Mouse (Mus musculus) myocyte (in vitro differentiated cells): Measurements from ENCODE around the gene Hoxd12.

ENCODE experiments used
- CEBPB ChIP-seq: IDR thresholded peaks from 2 replicates; pipeline ENCODE4 v1.6.1; 2011; ENCODE audit warnings: mild to moderate bottlenecking, moderate library complexity; ENCODE audit not compliant: poor library complexity, insufficient read depth, severe bottlenecking
- E2F4 ChIP-seq: IDR thresholded peaks from one replicate; pipeline ENCODE4 v1.6.1; 2011; ENCODE audit warnings: mild to moderate bottlenecking, control low read depth, moderate library complexity; ENCODE audit not compliant: insufficient read depth
- MAX ChIP-seq: IDR thresholded peaks from one replicate; pipeline ENCODE4 v1.6.1; 2011; ENCODE audit warnings: low read depth, mild to moderate bottlenecking, control low read depth
- MYOD1 ChIP-seq, 3 experiments: IDR thresholded peaks; one replicate each; pipeline ENCODE4 v1.6.1; 2011; ENCODE audit warnings: control low read depth in 2 of 3, low read depth in 2 of 3, mild to moderate bottlenecking in 2 of 3, moderate library complexity in 1 of 3; ENCODE audit not compliant: insufficient read length in 2 of 3, control insufficient read depth in 1 of 3
- POLR2A ChIP-seq: IDR thresholded peaks from one replicate; pipeline ENCODE4 v1.6.1; 2011; ENCODE audit warnings: low read depth, mild to moderate bottlenecking, control low read depth, moderate library complexity; ENCODE audit not compliant: insufficient read length
- TCF12 ChIP-seq: IDR thresholded peaks from one replicate; pipeline ENCODE4 v1.6.1; 2011; ENCODE audit warnings: mild to moderate bottlenecking, control low read depth; ENCODE audit not compliant: poor library complexity, insufficient read depth, severe bottlenecking
- TCF3 ChIP-seq: IDR thresholded peaks from one replicate; pipeline ENCODE4 v1.6.1; 2011; ENCODE audit warnings: low read depth, control low read depth; ENCODE audit not compliant: insufficient read length
- USF1 ChIP-seq: IDR thresholded peaks from one replicate; pipeline ENCODE4 v1.6.1; 2011; ENCODE audit warnings: low read depth, mild to moderate bottlenecking, control low read depth, moderate library complexity

GRCm38 (mm10) chr2:74699664-74700545 lies 25.1 kb downstream of the Hoxd12 start:
- TF ChIP-seq MAX (no peak), TCF3 (no peak), POLR2A (no peak), CEBPB (no peak), E2F4 (no peak), MYOD1 (IDR thresholded peaks at IDR 0.05; ENCODE audit: control insufficient read depth in 1 of 3, insufficient read length in 2 of 3, low read depth in 2 of 3) (no peak), USF1 (no peak), TCF12 (no peak)
